Mouse (Mus musculus) midbrain, embryonic 10.5 days (tissue): ENCODE results near the gene Il11ra1. TPM values are rescaled to one million over a fixed set of nuclear protein-coding genes. Genes with fewer than 3 reads are reported as not detected.

ENCODE experiments used
- polyA plus RNA-seq: library from polyadenylated mRNA; unstranded; fragments of >200 nt; fragmentation: Nextera tagmentation; extraction: Ambion mirVana; gene quantifications from 2 replicates; pipeline ENCODE4 v1.2.1, GENCODE M21; 2016

Gene Il11ra1
- polyA plus RNA-seq, 1 experiment from 2014 or later = 69.0 TPM

Other genes with a start within 250 kb of the Il11ra1 start
- 13.5 and 15.1 TPM in 2 replicates for gene Kif24, start 235.1 kb upstream of the Il11ra1 start, polyA plus RNA-seq
- gene Nudt2, start 234.8 kb upstream of the Il11ra1 start, polyA plus RNA-seq = 63.3 and 65.6 TPM in 2 replicates
- gene AI464131, start 196.9 kb upstream of the Il11ra1 start, polyA plus RNA-seq = 7.3 and 9.2 TPM in 2 replicates
- gene 1110017D15Rik, start 182.7 kb upstream of the Il11ra1 start, polyA plus RNA-seq = 3.4 and 4.2 TPM in 2 replicates
- gene Fam219a, start 130.5 kb upstream of the Il11ra1 start, polyA plus RNA-seq = 4.1 and 5.7 TPM in 2 replicates
- 1.6 and 2.2 TPM in 2 replicates for gene Dnaic1, start 130.2 kb upstream of the Il11ra1 start, polyA plus RNA-seq
- gene Enho, start 59.7 kb upstream of the Il11ra1 start, polyA plus RNA-seq = 23.2 and 31.4 TPM in 2 replicates
- 27.1 and 35.8 TPM in 2 replicates for gene Cntfr, start 2.9 kb upstream of the Il11ra1 start, polyA plus RNA-seq
- gene Rpp25l, start 13.5 kb downstream of the Il11ra1 start, polyA plus RNA-seq = 86.4 and 91.5 TPM in 2 replicates
- 150 and 167 TPM in 2 replicates for gene Dctn3, start 23.2 kb downstream of the Il11ra1 start, polyA plus RNA-seq
- 0.28 and 0.63 TPM in 2 replicates for gene Arid3c, start 31.2 kb downstream of the Il11ra1 start, polyA plus RNA-seq
- gene Galt, start 55.2 kb downstream of the Il11ra1 start, polyA plus RNA-seq = 19.1 and 21.4 TPM in 2 replicates
- gene Sigmar1, start 56.2 kb downstream of the Il11ra1 start, polyA plus RNA-seq = 87.3 and 96.3 TPM in 2 replicates
- 52.4 and 67.6 TPM in 2 replicates for gene Ccl27a, start 74.3 kb downstream of the Il11ra1 start, polyA plus RNA-seq
- gene Gm21541, start 203.6 kb downstream of the Il11ra1 start, polyA plus RNA-seq = not detected in 2 replicates
- gene Gm20878, start 241.6 kb downstream of the Il11ra1 start, polyA plus RNA-seq = 1.9 and 3.4 TPM in 2 replicates